Comparison of ENCODE assay signal across 25 mouse cellular contexts in genomic region chr8:13352601-13353000, GRCm38 (mm10). TPM values are rescaled to one million over a fixed set of nuclear protein-coding genes. Genes with fewer than 3 reads are reported as not detected.
DNase-seq lines count a peak whose midpoint lies in the region; ATAC-seq and TF ChIP-seq lines count a peak whose summit lies in the region.
"Had no signal": no experiment of that assay in that cellular context is flagged by ENCODE, and none has a peak within 500 bp of the region (broad histone marks: within the 10 kb centered on the region; RNA-seq: fewer than 3 reads in every experiment).

No protein-coding gene starts in this region.

- no peak overlapping the region for H3K4me2 ChIP-seq in heart, postnatal 0 days (ENCODE audit: low read depth, low read length)
- H3K4me2 ChIP-seq: neural tube, embryonic 12.5 days; stomach, embryonic 15.5 days had no signal

- H3K36me3 ChIP-seq in heart, postnatal 0 days (replicated peaks; ENCODE audit: control insufficient read depth, insufficient read depth, low read length) = peaks cover 77% of the 10 kb centered on the region

- H3K9me3 ChIP-seq in heart, postnatal 0 days (replicated peaks; ENCODE audit: control insufficient read depth, low read length) = no peaks in the 10 kb centered on the region
- H3K9me3 ChIP-seq: neural tube, embryonic 12.5 days; stomach, embryonic 15.5 days had no signal

- no peaks in the 10 kb centered on the region for H3K27me3 ChIP-seq in heart, postnatal 0 days (ENCODE audit: control insufficient read depth, insufficient read depth, low read length)
- H3K27me3 ChIP-seq: neural tube, embryonic 12.5 days; stomach, embryonic 15.5 days had no signal

- 75% methylated on average over 8 of the region's 8 CpGs for WGBS in heart, postnatal 0 days

- intact Hi-C loops in heart, postnatal 14 days (cut with DNase I) = no loop called here

- H3K4me1 ChIP-seq in heart, postnatal 0 days (ENCODE audit: control insufficient read depth, insufficient read depth) = peaks cover 15% of the 10 kb centered on the region
- H3K4me1 ChIP-seq: neural tube, embryonic 12.5 days; stomach, embryonic 15.5 days had no signal

- DNase-seq in adrenal gland, adult 2 months = peak; percentile 38
- DNase-seq in adrenal gland, adult 8-10 months = no peak
- no peak for DNase-seq in heart, postnatal 0 days (ENCODE audit: low spot score)
- DNase-seq in heart, postnatal 14 days = no peak
- DNase-seq in brain, adult 2 months (ENCODE audit: low read depth, low spot score) = peak; percentile 44
- DNase-seq in embryo, embryonic 10.5 days (ENCODE audit: low spot score) = no peak
- DNase-seq in cerebellum, postnatal 25 days = no peak
- DNase-seq: cerebellum, adult 11-12 months; gastrocnemius, postnatal 36 days; kidney, adult 11 months; kidney, postnatal 14 days; layer of hippocampus, adult 9-11 months; lung, adult 2 months; spleen, adult 18-20 months; thymus, postnatal 14 days had no signal

- H3K4me3 ChIP-seq in heart, postnatal 0 days (ENCODE audit: low read depth, low read length) = no peak overlapping the region
- H3K4me3 ChIP-seq: neural tube, embryonic 12.5 days; stomach, embryonic 15.5 days had no signal

- TF ChIP-seq CTCF in heart, postnatal 0 days (IDR thresholded peaks at IDR 0.05; ENCODE audit: low read depth) = no peak

- 0 out of 2 replicates have a peak overlapping the region, but pooled peaks have one; percentile 7 for H3K9ac ChIP-seq in heart, postnatal 0 days (replicated peaks; ENCODE audit: low read depth, low read length)
- H3K9ac ChIP-seq: neural tube, embryonic 12.5 days; stomach, embryonic 15.5 days had no signal

- no peak for TF ChIP-seq EP300 in heart, postnatal 0 days (IDR thresholded peaks at IDR 0.05; ENCODE audit: low read depth)

- H3K27ac ChIP-seq in heart, postnatal 0 days (ENCODE audit: low read depth) = no peak overlapping the region
- H3K27ac ChIP-seq: macrophage; neural tube, embryonic 12.5 days; stomach, embryonic 15.5 days had no signal

- ATAC-seq in heart, postnatal 0 days (ENCODE audit: insufficient read depth, low read depth) = no peak
- ATAC-seq in megakaryocyte progenitor cell, adult 5-6 weeks (replicated peaks; ENCODE audit: poor library complexity) = peak; percentile 3; the same call in 1 of the 2 replicates
- ATAC-seq: activated CD4-positive, CD25-positive, alpha-beta regulatory T cell, adult 4 months had no signal

RNA-seq across cellular contexts. Expression of gene Tfdp1, which starts 14.1 kb away (rescaled TPM):
- total RNA-seq in adrenal gland, adult 2 months (2021) = 10 to 100 TPM; 62.7 to 67.1 TPM
- polyA plus RNA-seq in adrenal gland, adult 2 months (2012; rRNA removed) = 12.6 and 15.3 TPM in 2 replicates
- 10 to 100 TPM; 46.2 to 67.4 (median 52.1) TPM for total RNA-seq in adrenal gland, adult 8-10 months (2022)
- total RNA-seq in heart, postnatal 0 days (2014; rRNA removed; ENCODE audit: low replicate concordance) = 20.9 and 38.6 TPM in 2 replicates
- polyA plus RNA-seq in heart, postnatal 0 days (2015; fragmentation: Nextera tagmentation; extraction: Ambion mirVana) = 47.4 and 48.0 TPM in 2 replicates
- total RNA-seq in heart, postnatal 14 days (2021) = 10 to 100 TPM; 40.4 to 45.5 TPM
- total RNA-seq in megakaryocyte progenitor cell, adult 5-6 weeks (2015) = 315 and 317 TPM in 2 replicates
- 229 and 230 TPM in 2 replicates for total RNA-seq in megakaryocyte progenitor cell, adult 5-6 weeks (2017)

RNA-seq across cellular contexts. Expression of gene Atp4b, which starts 44.0 kb away (rescaled TPM):
- total RNA-seq in adrenal gland, adult 2 months (2021) = under 1 TPM in 1 of 2 experiments, not detected in 1; 0.69 TPM
- polyA plus RNA-seq in adrenal gland, adult 2 months (2012; rRNA removed) = 0.43 and 1.2 TPM in 2 replicates
- total RNA-seq in adrenal gland, adult 8-10 months (2022) = under 1 TPM in 1 of 4 experiments, not detected in 3; 0.49 TPM
- not detected in 2 replicates for total RNA-seq in heart, postnatal 0 days (2014; rRNA removed; ENCODE audit: low replicate concordance)
- polyA plus RNA-seq in heart, postnatal 0 days (2015; fragmentation: Nextera tagmentation; extraction: Ambion mirVana) = 0.08 and 0.14 TPM in 2 replicates
- total RNA-seq in heart, postnatal 14 days (2021) = not detected
- total RNA-seq in megakaryocyte progenitor cell, adult 5-6 weeks (2015) = 0.32 and 0.73 TPM in 2 replicates
- total RNA-seq in megakaryocyte progenitor cell, adult 5-6 weeks (2017) = not detected in 2 replicates
- total RNA-seq: gastrocnemius, postnatal 36 days; left cerebral cortex, postnatal 25 days had no signal
- polyA plus RNA-seq: activated CD4-positive, CD25-positive, alpha-beta regulatory T cell, adult 4 months; brain, embryonic 14.5 days; cortical plate, adult 2 months; heart, embryonic 14.5 days; hindbrain, embryonic 11.5 days; macrophage; neural tube, embryonic 12.5 days had no signal

RNA-seq across cellular contexts. Expression of gene Grk1, which starts 52.3 kb away (rescaled TPM):
- total RNA-seq in adrenal gland, adult 2 months (2021) = not detected
- not detected in 2 replicates for polyA plus RNA-seq in adrenal gland, adult 2 months (2012; rRNA removed)
- total RNA-seq in adrenal gland, adult 8-10 months (2022) = under 1 TPM in 2 of 4 experiments, not detected in 2; 0.05 to 0.06 TPM
- total RNA-seq in heart, postnatal 0 days (2014; rRNA removed; ENCODE audit: low replicate concordance) = 0.42 TPM in 1 of 2 replicates, not detected in the other
- polyA plus RNA-seq in heart, postnatal 0 days (2015; fragmentation: Nextera tagmentation; extraction: Ambion mirVana) = not detected in 2 replicates
- total RNA-seq in heart, postnatal 14 days (2021) = under 1 TPM; 0.02 to 0.05 TPM
- total RNA-seq in megakaryocyte progenitor cell, adult 5-6 weeks (2015) = not detected in 2 replicates
- 0.07 TPM in 1 of 2 replicates, not detected in the other for total RNA-seq in megakaryocyte progenitor cell, adult 5-6 weeks (2017)
- total RNA-seq: left cerebral cortex, postnatal 25 days had no signal
- polyA plus RNA-seq: activated CD4-positive, CD25-positive, alpha-beta regulatory T cell, adult 4 months; heart, embryonic 14.5 days; hindbrain, embryonic 11.5 days; lung, adult 2 months; macrophage; stomach, embryonic 15.5 days had no signal

Comparison
In these comparisons a context has a peak if more than half of its experiments do, and no peak if none do; other contexts are left out.
1. DNase-seq: peak in adrenal gland, adult 2 months (single experiment) and brain, adult 2 months (single experiment); none in adrenal gland, adult 8-10 months (single experiment), heart, postnatal 0 days (single experiment), heart, postnatal 14 days (0 of 2), embryo, embryonic 10.5 days (single experiment) and cerebellum, postnatal 25 days (0 of 2).